Mouse (Mus musculus): Measurements from ENCODE around the gene Anapc16.

DNA sequence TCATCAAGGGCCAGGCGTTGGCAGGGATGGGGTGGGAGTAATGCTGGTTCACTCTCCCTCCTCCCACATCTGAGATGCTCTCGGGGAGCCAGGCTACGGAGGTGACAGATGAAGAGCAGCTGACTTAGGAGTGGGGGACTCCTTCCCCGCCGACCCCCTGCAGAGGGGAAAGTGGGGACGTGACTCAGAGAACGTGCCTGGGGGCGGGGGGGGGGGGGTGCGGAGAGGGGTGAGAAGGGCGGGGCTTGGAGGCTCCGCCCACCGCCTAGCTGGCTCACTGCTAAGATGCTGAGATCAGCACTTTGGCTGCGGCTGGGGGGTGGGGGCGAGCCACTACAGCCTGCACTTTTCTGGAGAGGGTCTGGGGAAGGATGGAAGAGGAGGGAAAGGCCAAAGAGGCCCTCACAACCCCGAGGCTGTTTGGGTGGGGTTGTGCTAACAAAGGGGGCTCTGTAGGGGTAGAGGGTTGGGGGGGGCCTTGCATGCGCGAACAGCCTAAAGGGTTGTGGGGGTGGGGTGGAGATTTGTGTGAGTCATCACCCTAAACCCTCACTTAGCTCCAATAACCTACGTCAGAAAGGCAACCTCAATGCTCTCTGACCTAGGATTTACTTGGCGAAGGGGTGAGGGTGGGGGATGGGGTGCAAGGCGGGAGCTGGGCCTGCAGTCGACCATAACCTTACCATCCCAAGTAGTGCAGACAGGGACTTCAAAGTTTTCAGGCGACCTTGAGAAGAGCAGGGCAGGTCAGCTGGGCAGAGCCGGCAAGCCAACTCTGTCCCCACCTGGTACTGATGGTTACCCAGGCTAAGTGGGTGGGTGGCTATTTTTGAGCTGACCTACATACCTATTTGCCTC lies 38.2 kb downstream of the Anapc16 start:
- TF ChIP-seq CTCF (IDR thresholded peaks at IDR 0.05 in 2 of 3, conservative IDR thresholded peaks at IDR 0.05 in 1 of 3; ENCODE audit: control insufficient read depth in 1 of 3, insufficient read depth in 1 of 3, low read depth in 2 of 3, low read length in 3 of 3, poor library complexity in 1 of 3, severe bottlenecking in 1 of 3) (no peak), E2F4 (IDR thresholded peaks at IDR 0.05; ENCODE audit: borderline replicate concordance, low read depth, low read length) (no peak), MAFK (IDR thresholded peaks at IDR 0.05; ENCODE audit: borderline replicate concordance, low read depth, low read length) (peak; percentile 89), NELFE (IDR thresholded peaks at IDR 0.05; ENCODE audit: low read depth, low read length) (no peak), BHLHE40 (IDR thresholded peaks at IDR 0.05; ENCODE audit: borderline replicate concordance, low read depth, low read length) (peak; percentile 10; the same call in 1 of the 2 replicates), POLR2AphosphoS2 (IDR thresholded peaks at IDR 0.05; ENCODE audit: low read length) (no peak), CHD2 (IDR thresholded peaks at IDR 0.05; ENCODE audit: low read length) (no peak), POLR2A (IDR thresholded peaks at IDR 0.05; ENCODE audit: control insufficient read depth in 1 of 2, insufficient read depth in 1 of 2, low read depth in 1 of 2, low read length in 2 of 2, poor library complexity in 1 of 2) (no peak), ZNF384 (IDR thresholded peaks at IDR 0.05; ENCODE audit: low read depth, low read length) (no peak)

Data from MEL (cell line).